Mouse (Mus musculus): ENCODE results near the gene Olfr711. TPM values are rescaled to one million over a fixed set of nuclear protein-coding genes. Genes with fewer than 3 reads are reported as not detected.
"Not testable (repeated sequence)": the region's sequence is repeated elsewhere in the genome, so short reads cannot be mapped to it uniquely, and the experiment has no call there.

Gene Olfr711
- total RNA-seq (2021) = not detected
- long read RNA-seq, experiment 1 = 0 reads
- long read RNA-seq, experiment 2 = 0 reads

DNA sequence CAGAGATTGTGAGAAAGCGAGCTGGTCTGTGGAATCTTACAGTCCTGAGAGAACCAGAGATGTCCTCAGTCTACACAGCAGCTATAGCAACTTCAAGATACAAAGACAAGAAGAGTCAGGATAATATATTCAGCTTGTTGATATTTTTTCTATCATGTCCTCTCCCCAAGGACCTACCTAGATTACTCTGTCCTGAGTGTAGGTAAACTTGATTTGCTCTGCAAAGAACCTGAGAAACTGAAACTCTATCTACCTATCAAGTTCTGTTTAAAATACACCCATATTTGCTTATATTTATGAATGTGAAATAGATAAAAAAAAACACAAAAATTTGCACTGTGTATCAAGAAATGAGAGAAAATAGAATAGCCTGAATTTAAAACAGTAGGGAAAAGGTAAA lies at the start of gene Olfr711:
Gene Olfr711 (minus strand): TSS at position 101 of the 400 bp plus-strand sequence.
- DNase-seq (ENCODE audit: low spot score in 2 of 2) = no peak

GRCm38 (mm10) chr7:107005972-107006371 lies 30.7 kb upstream of the Olfr711 start, which contains the start of gene Olfr2:
Gene Olfr2, minus strand, starts transcription at chr7:107006072.
- DNase-seq (ENCODE audit: low spot score in 2 of 2) = no peak

- no peak for DNase-seq (ENCODE audit: low spot score in 2 of 2)
These were observed 28.9 kb upstream of the Olfr711 start for GRCm38 (mm10) chr7:107004169-107004568.

DNA sequence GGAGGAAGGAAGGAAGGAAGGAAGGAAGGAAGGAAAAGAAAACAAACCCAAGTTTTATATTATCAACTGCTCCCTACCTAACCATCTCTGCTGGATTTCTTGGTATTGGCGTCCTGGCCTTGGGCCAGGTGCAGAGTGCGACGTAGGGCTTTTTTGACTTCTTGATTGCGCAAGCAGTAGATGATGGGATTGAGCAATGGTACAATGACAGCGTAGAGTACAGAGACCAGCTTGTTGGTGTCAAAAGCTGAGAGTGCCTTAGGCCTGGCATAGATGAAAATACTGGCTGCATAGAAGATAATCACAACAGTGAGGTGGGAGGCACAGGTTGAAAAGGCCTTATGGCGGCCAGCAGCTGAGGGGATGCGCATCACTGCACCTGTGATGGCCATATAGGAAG lies 25.5 kb upstream of the Olfr711 start:
- DNase-seq (ENCODE audit: low spot score in 2 of 2) = no peak

- DNase-seq (ENCODE audit: low spot score in 2 of 2) = no peak
These were observed 10.0 kb upstream of the Olfr711 start for GRCm38 (mm10) chr7:106985236-106985635.

DNA sequence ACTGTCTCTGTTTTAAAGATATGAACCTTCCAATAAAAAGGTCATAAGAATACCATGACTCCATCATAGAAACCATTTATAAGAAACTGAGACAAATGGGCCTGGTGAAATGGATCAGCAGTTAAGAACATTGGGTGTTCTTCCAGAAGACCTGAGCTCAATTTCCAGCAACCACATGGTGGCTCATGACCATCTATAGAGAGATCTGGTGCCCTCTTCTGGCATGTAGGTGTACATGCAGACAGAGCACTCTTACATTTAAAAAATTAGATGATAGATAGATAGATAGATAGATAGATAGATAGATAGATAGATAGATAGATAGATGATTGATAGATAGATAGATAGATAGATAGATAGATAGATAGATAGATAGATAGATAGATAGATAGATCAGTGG lies 7.8 kb downstream of the Olfr711 start:
- DNase-seq (ENCODE audit: low spot score in 2 of 2) = not testable (repeated sequence)

DNA sequence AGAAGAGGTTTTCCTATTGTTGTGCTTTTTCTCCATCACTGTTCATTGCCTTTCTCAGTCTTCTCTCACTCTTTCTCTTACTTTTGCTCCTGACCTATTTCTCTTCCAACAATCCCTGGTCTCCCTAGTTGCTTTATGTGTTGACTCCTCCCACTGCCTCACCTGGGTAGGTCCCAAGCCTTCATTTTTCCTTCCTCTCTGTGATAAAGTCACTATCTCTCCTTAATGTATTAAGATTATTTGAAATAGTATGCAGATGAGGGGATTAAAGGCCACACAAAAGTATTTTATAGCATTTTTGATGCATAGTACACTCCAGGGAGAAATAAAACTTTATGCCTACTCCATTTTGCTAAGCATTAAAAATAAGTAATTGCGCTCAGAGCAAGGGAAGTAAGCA lies 11.4 kb downstream of the Olfr711 start, which contains the start of gene Olfr6:
Gene Olfr6 (minus strand): TSS at position 101 of the 400 bp plus-strand sequence.
- no peak for DNase-seq (ENCODE audit: low spot score in 2 of 2)

- DNase-seq (ENCODE audit: low spot score in 2 of 2) = no peak
These were observed 27.0 kb downstream of the Olfr711 start, which contains the start of gene Olfr710 for GRCm38 (mm10) chr7:106948212-106948611. Gene Olfr710, minus strand, starts transcription at chr7:106948312.

- DNase-seq (ENCODE audit: low spot score in 2 of 2) = no peak
These were observed 43.1 kb downstream of the Olfr711 start, which contains the start of gene Olfr709-ps1 for GRCm38 (mm10) chr7:106932119-106932518. Gene Olfr709-ps1, minus strand, starts transcription at chr7:106932219.

GRCm38 (mm10) chr7:106920961-106921360 lies 54.3 kb downstream of the Olfr711 start:
- not testable (repeated sequence) for DNase-seq (ENCODE audit: low spot score in 2 of 2)

Other genes with a start within 250 kb of the Olfr711 start
- not detected for gene Olfr697, start 233.0 kb downstream of the Olfr711 start, total RNA-seq (2021)
- gene Olfr698, start 220.1 kb downstream of the Olfr711 start, total RNA-seq (2021) = not detected
- gene Olfr699, start 182.3 kb downstream of the Olfr711 start, total RNA-seq (2021) = not detected
- gene Olfr700, start 166.6 kb downstream of the Olfr711 start, total RNA-seq (2021) = not detected
- not detected for gene Olfr701, start 161.3 kb downstream of the Olfr711 start, total RNA-seq (2021)
- not detected for gene Olfr702, start 141.6 kb downstream of the Olfr711 start, total RNA-seq (2021)
- not detected for gene Olfr703, start 132.1 kb downstream of the Olfr711 start, total RNA-seq (2021)
- not detected for gene Olfr704, start 112.3 kb downstream of the Olfr711 start, total RNA-seq (2021)
- gene Olfr705, start 98.6 kb downstream of the Olfr711 start, total RNA-seq (2021) = not detected
- not detected for gene Olfr706, start 87.3 kb downstream of the Olfr711 start, total RNA-seq (2021)
- gene Olfr707, start 74.2 kb downstream of the Olfr711 start, total RNA-seq (2021) = not detected
- gene Olfr1532-ps1, start 67.5 kb downstream of the Olfr711 start, total RNA-seq (2021) = not detected
- gene Olfr709-ps1, start 43.2 kb downstream of the Olfr711 start, total RNA-seq (2021) = not detected
- not detected for gene Olfr710, start 27.1 kb downstream of the Olfr711 start, total RNA-seq (2021)
- under 1 TPM in 1 of 2 experiments, not detected in 1; 0.05 TPM for gene Olfr6, start 11.5 kb downstream of the Olfr711 start, total RNA-seq (2021)
- not detected for gene Olfr2, start 30.6 kb upstream of the Olfr711 start, total RNA-seq (2021)
- not detected for gene Olfr713, start 55.7 kb upstream of the Olfr711 start, total RNA-seq (2021)
- not detected for gene Olfr714, start 95.5 kb upstream of the Olfr711 start, total RNA-seq (2021)
- not detected for gene Olfr17, start 117.8 kb upstream of the Olfr711 start, total RNA-seq (2021)
- not detected for gene Olfr715b, start 134.9 kb upstream of the Olfr711 start, total RNA-seq (2021)
- not detected for gene Olfr715, start 155.6 kb upstream of the Olfr711 start, total RNA-seq (2021)
- not detected for gene Olfr716, start 162.9 kb upstream of the Olfr711 start, total RNA-seq (2021)
- gene Nlrp14, start 191.5 kb upstream of the Olfr711 start, total RNA-seq (2021) = not detected
- gene Rbmxl2, start 234.0 kb upstream of the Olfr711 start, total RNA-seq (2021) = not detected

Data from layer of hippocampus, postnatal 14 days (tissue).